Mouse (Mus musculus) lung, postnatal 0 days (tissue): ENCODE data around the gene Casp2.

Experiments
- CTCF ChIP-seq: IDR thresholded peaks from 2 replicates; pipeline ENCODE4 v1.5.1; 2016; ENCODE audit warnings: antibody characterized with exemption, mild to moderate bottlenecking
- EP300 ChIP-seq: IDR thresholded peaks from 2 replicates; pipeline ENCODE4 v1.6.1; 2016; ENCODE audit warnings: antibody characterized with exemption, mild to moderate bottlenecking, control low read depth

- TF ChIP-seq EP300 (no peak), CTCF (peak; percentile 51)
Measured at GRCm38 (mm10) chr6:42309816-42310378, 45.1 kb downstream of the Casp2 start.
